Mouse (Mus musculus) A20 (cell line): Measurements from ENCODE around the gene Fcf1.

Experiments used
- DNase-seq: peaks from one replicate; pipeline ENCODE4 v3.0.0-alpha.2; 2011; ENCODE audit warnings: low read depth, low spot score

Gene Fcf1

GRCm38 (mm10) chr12:84968831-84969655 is 1.7 kb upstream of the Fcf1 start:
- peak; percentile 48 for DNase-seq

- peak; percentile 54 for DNase-seq
These were observed 855 bp upstream of the Fcf1 start for GRCm38 (mm10) chr12:84969656-84970427.

- no peak for DNase-seq
These were observed 8.7 kb downstream of the Fcf1 start for GRCm38 (mm10) chr12:84979264-84979862.

- DNase-seq = no peak
These were observed 18.8 kb downstream of the Fcf1 start for GRCm38 (mm10) chr12:84989456-84989855.

- no peak for DNase-seq
These were observed 24.5 kb downstream of the Fcf1 start for GRCm38 (mm10) chr12:84995112-84995761.

- peak; percentile 98 for DNase-seq
These were observed 25.4 kb downstream of the Fcf1 start, which contains the start of gene Ylpm1 for GRCm38 (mm10) chr12:84996083-84996496. Gene Ylpm1 (plus strand): TSS chr12:84996321.

- DNase-seq = peak; percentile 25
These were observed 26.1 kb downstream of the Fcf1 start for GRCm38 (mm10) chr12:84996501-84997398.

- DNase-seq = no peak
These were observed 28.4 kb downstream of the Fcf1 start for GRCm38 (mm10) chr12:84999053-84999452.

GRCm38 (mm10) chr12:85006206-85006605 is 35.5 kb downstream of the Fcf1 start:
- DNase-seq = no peak

GRCm38 (mm10) chr12:85007021-85007420 is 36.3 kb downstream of the Fcf1 start:
- no peak for DNase-seq

GRCm38 (mm10) chr12:85009776-85010175 is 39.1 kb downstream of the Fcf1 start:
- no peak for DNase-seq

- DNase-seq = no peak
These were observed 39.8 kb downstream of the Fcf1 start for GRCm38 (mm10) chr12:85010541-85010940.

GRCm38 (mm10) chr12:85012185-85012584 is 41.5 kb downstream of the Fcf1 start:
- DNase-seq = no peak

GRCm38 (mm10) chr12:85022071-85022470 is 51.4 kb downstream of the Fcf1 start:
- no peak for DNase-seq

GRCm38 (mm10) chr12:85032710-85033109 is 62.0 kb downstream of the Fcf1 start:
- peak; percentile 48 for DNase-seq
